Mouse (Mus musculus): ENCODE results near the gene Dst.

GRCm38 (mm10) chr1:34093652-34094051 is 185.6 kb downstream of the Dst start:
- TF ChIP-seq CTCF (conservative IDR thresholded peaks at IDR 0.05 in 1 of 2, IDR thresholded peaks at IDR 0.05 in 1 of 2; ENCODE audit: low read depth in 2 of 2, low read length in 2 of 2) (peak; percentile 35 to 42), EP300 (IDR thresholded peaks at IDR 0.05; ENCODE audit: low read length) (no peak), RAD21 (IDR thresholded peaks at IDR 0.05; ENCODE audit: low read depth, low read length) (no peak; the same call in none of the 2 replicates), RCOR1 (conservative IDR thresholded peaks at IDR 0.05; ENCODE audit: low read depth, low read length) (no peak), POLR2A (IDR thresholded peaks at IDR 0.05; ENCODE audit: low read depth, low read length) (no peak), USF1 (IDR thresholded peaks at IDR 0.05; ENCODE audit: low read depth, low read length) (no peak), HCFC1 (IDR thresholded peaks at IDR 0.05; ENCODE audit: low read depth, low read length) (no peak), E2F4 (IDR thresholded peaks at IDR 0.05; ENCODE audit: insufficient replicate concordance, low read depth, low read length) (no peak), MAFK (IDR thresholded peaks at IDR 0.05; ENCODE audit: insufficient replicate concordance, low read length) (no peak)
